Mouse (Mus musculus) heart, postnatal 0 days (tissue): ENCODE data around the gene Stat4.

Experiments used
- CTCF ChIP-seq: IDR thresholded peaks from 2 replicates; pipeline ENCODE4 v1.5.1; 2016; ENCODE audit warnings: antibody characterized with exemption, control low read depth, low read depth
- EP300 ChIP-seq: IDR thresholded peaks from 2 replicates; pipeline ENCODE4 v1.6.1; 2016; ENCODE audit warnings: antibody characterized with exemption, low read depth

DNA sequence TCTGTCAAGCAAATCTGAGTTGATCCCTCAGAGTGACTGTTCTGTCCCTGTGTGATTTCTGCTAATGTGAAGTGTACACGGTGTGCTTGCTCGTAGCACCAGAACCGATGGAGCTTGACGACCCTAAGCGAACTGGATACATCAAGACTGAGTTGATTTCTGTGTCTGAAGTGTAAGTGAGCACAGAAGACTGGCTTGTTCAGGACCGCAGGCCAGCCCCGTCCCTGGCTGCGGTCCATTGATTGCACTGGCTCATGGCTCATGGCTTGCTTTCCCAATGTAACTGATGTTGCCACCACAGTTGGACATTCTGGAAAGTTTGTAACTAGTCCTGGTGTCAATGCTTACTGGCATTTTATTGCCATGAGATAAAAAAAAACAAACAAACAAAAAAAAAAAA is 167.9 kb downstream of the Stat4 start:
- no peak for TF ChIP-seq CTCF
- TF ChIP-seq EP300, result no peak
